Mouse (Mus musculus) right cerebral cortex, postnatal 36 days (tissue): Measurements from ENCODE around the gene Mospd3.

Source experiments
- DNase-seq, 2 experiments: peaks; one replicate each; pipeline ENCODE4 v3.0.0; 2022; ENCODE audit warnings: low spot score in 2 of 2, mixed read lengths in 1 of 2

The Mospd3 gene

DNA sequence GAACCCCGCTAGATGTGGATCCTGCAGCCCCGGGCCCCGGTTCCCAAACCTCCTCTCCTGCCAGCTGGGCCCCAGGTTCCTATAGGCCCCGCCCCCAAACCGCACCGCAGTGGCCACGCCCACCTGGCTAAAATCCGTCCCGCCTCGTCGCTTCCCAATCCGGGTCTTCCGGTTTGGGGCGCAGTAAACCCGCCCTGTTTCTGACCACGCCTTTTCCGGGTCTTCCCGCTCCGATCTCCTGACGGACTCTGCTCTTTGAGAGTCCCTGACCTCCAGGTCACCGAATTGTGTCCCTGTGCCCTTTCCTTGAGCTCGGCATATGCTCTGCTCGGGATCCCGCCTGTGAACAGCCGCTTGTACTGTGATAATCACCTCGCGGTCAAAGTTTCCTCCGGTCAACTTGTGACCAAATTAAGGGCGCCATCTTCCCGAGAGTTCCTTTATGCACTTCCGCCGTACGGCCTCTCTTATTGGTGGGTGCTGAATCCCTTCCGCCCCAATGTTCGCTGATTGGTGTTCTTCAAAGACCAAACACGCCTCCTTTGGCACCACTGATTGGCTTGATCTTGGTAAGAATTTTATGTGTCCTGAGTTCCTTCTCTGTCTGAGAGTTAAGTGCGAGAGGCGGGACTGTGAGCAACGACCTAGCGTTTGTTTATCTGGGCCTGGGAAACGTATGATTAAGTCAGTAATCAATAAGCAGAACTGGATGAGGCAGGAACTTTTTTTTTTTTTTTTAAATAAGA lies at the start of gene Mospd3:
Mospd3 (minus strand) TSS at position 440 of the 746 bp plus-strand sequence.
- DNase-seq: peak; percentile 91 to 94

DNA sequence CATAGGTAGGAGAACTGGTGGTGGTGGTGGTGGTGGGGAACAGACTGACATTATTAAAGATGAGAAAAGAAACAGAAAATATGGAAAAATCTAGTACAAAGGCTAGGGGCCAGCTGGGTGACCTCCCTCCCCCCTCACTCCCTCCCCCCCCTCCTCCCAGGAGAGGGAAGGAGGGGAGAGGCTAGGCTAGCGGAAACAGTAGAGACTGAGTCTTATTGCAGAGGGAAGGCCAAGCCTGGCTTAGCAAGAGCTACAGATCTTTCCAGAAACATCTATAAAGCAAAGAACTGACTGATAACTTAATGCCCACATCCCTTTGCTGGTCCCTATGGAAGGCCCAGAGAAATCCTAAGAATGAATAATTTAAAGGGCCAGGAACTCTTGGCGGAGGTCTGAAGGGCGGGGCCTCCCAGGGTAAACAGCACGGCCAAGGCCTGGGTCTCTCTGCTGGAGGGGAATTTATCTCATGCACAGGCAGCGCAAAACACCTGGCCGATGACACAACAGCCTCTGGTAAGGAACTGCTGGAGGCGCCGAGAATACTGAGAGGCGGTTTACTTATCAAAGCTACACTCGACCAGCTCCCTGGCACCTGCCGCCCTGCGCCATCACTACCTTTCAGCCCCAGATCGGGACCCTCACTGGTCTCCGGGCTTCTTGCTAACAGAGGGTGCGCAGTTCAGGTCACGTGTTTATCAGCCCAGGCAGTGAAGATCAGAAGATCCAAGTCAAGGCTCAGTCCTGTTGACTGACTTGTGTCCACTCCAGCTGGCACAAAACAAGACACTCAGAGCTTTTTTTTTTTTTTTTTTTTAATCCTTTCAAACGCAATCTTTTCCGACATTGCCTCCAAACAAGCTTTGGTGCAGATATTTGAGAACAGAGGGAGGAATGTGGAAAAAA lies 49.1 kb upstream of the Mospd3 start:
- DNase-seq: no peak

DNA sequence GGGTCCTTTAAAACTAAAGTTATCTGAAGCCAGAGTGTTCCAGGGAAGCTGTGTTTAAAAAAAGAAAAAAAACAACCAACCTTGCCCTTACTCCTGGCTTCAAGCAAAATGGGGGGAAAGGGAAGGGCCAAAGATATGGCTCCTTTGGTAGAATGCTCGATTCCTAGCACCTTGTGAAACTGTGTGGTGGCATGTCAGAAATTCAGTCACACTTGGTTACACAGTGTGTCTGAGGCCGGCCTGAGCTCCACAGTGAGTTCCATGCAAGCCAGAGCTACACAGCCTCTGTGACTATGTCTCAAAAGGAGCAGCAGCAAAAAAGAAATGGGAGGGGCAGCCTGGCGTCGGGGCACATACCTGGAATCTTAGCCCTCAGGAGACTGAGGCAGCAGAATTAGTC lies 48.4 kb upstream of the Mospd3 start:
- no peak for DNase-seq

DNA sequence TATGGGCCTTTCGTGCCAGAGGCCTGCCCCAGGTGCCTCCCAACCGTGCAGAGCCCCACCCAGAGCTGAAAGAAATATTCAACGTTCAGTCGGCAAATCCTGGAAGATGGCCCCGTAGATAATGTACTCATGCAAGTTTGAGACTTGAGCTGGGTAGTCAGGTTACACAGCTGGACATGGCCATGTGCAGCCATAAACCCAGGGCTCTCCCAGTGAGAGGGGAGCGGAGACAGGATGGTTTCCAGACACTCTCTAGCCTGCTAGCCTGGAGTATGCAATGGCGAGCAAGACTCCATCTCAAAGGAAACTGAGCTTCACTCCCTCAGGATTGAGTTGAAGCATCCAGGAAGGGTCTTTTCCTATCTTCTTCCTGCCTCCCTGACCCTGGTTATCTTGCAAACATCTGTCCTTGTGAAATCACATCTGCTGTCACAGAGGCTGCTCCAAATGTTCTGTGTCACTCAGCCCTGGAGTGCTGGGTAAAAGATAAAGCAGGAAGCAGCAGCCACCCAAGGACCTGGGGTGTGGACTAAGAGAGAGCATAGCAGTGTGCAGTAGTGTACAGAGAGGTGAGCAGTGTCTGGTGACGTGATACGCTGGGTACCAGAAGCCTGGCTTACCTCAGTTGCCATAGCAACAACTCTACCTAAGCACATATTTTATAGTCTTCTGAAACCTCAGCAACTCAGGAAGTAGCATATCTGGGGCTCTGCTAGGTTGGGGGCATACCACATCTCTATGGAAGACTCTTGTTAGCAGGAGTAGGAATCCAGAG lies 47.2 kb upstream of the Mospd3 start:
- no peak for DNase-seq

DNA sequence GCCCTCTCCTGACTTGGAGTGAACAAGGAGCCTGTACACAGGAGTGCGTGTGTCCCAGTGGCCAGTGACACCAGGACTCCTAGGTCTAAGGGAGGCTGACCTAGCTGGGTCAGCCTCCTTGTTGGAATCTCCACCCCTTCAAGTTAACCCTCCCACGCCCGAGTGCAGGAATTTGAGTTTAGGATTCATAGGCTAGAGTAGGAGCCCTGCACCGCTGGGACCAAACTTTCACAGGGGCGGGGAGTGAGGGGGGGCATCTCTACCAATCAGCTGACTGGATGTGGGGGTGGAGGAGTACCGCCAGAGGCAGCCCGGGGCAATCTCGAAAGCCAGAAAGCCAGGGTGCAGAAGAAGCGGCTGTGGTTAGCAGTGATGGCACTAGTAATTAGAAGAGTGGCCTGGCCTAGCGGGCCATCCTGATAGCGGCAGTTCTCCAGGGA lies 44.8 kb upstream of the Mospd3 start, which contains the start of gene Irs3:
Irs3 (minus strand) TSS at position 63 of the 440 bp plus-strand sequence.
- no peak for DNase-seq

DNA sequence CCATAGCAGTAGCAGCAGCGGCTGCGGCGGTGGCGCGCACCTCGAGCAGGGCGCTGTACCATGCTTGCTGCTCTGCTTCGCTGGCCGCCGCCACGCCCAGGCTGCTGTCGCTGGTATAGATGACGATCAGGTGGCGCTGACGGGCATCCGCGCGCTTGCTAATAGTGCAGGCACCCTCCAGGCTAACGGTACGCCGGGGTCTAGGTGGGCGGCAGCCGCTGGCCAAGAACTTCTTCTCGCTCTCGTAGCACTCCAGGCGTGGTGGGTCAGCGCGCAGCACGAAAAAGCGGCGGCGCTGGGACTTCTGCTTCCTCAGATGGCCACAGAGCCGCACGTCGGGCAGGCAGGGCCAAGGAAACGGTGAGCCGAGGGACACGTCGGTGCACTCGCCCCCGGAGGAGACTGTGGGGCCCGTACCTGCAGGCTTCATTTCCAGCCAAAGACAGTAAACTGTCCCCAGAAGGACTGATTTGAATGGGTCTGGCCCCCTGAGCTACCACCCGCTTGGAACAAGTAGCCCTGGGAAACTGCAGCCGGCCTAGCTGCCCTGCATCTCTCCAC lies 44.3 kb upstream of the Mospd3 start:
- no peak for DNase-seq

DNA sequence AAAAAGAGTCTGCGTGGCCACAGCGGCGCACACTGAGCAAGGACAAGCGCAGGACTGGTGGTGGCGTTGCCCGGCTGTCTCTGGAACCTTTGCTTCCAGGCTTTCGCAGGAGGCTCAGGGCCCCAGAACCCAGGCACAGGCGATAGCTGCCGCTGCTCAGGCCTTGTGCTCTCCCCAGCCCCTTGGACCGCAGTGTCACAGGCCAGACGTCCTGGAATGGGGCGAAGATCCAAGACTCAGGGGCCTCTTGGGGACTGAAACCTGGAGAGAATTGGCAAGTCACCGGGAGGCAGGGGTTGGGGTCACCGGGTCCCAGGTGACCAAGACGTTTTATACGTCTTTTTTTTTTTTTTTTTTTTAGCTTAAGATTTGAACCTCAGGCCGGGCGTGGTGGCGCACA lies 43.6 kb upstream of the Mospd3 start:
- DNase-seq: no peak

DNA sequence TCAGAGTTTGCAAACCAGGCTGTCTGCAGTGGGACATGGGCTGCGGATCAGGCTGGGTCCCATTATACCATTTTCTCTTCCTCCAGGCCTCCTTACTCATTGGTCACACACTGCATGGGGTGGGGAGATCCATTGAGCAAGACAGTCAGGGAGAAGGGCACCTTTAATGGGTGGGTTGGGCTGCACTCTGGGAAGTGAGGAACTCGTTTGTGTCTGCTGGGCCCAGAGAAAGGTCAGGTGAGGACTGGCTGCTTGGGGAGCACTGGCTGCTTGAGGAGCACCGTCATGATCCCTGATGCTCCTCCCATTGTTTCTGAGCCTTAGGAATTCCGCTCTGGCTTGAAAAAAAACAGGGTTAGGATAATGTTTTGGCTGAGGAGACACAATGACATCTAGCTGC lies 42.0 kb upstream of the Mospd3 start:
- no peak for DNase-seq

DNA sequence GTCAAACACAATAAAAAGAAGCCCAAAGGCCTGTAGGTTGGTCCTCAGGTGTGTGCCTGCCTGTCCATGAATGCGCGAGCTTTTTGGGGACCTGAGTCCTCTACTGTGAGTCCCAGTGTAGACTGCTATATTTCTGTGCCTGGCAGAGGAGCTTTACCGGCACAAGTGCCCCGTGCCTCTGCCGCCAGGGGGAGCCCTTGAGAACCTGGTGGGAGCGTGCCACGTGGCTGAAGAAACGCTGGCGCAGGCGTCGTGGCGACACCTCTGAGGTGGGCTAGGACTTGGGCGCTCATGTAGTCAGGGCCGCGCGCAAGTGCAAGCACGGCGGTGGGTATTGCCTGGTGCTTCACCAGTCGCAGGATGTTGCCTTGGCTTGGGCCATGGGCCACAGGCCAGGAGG lies 40.2 kb upstream of the Mospd3 start, which contains the start of gene Sap25:
Sap25 (plus strand) TSS at position 281 of the 400 bp plus-strand sequence.
- no peak for DNase-seq

DNA sequence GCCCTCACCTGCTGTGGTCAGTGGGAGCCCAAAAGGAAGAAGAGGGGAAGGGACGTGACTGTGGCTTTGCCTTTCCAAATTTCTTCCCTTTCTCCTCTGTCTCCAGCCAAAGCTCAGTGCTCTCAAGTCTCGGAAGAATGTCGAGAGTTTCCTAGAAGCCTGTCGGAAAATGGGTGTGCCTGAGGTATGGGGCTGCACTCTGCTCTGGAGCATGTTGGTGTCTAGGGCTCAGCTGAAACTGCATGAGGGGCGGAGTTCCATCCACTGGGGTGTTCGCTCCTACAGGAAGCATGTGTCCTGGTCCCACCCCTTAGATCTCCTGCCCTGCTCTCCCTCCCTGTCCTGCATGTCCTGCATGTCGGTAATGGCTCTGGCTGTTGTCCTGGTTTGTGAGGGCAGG lies 38.6 kb upstream of the Mospd3 start:
- no peak for DNase-seq

DNA sequence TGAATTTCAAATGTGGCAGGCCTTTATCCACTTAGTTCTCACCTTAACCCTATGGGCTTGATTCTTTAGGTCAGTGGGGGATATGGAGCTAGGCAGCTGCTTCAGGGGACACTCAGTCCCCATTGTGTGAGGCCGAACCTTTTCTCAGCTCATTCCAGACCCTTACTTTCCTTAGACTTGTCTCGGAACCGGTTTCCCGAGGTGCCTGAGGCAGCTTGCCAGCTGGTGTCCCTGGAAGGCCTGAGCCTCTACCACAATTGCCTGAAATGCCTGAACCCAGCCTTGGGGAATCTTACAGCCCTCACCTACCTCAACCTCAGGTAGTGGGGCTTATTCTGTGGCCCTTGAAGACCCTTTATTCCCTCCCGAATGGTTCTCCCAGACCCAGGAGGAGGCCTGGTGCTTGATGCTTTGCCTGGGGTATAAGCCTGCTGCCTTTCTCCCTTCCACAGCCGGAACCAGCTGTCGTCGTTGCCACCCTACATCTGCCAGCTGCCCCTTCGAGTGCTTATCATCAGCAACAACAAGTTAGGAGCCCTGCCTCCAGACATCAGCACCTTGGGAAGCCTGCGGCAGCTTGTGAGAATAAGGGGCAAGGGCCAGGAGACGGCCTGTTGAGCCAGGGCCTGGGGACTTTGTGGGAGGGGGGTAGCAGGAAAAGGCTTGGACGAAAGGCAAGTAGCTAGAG lies 32.7 kb upstream of the Mospd3 start:
- DNase-seq: no peak

DNA sequence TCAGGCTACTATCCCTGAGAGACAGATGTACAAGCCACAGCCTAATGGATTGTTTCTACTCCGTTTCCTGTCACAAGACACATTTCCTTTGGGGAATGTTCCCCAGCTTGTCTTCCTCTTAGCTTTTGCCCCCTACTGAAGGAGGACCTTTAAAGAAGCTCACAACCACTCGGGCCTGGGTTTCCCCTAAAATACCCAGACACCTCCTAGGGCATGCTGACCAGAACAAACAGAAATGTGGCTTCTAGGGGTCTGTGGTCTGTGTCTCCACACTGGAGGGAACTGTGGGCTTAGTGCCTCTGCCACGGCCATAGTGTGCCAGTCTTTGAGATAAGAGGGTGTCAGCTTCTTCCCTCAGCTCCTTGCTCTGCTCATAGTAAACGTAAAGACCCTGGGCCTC lies 30.7 kb upstream of the Mospd3 start:
- no peak for DNase-seq

DNA sequence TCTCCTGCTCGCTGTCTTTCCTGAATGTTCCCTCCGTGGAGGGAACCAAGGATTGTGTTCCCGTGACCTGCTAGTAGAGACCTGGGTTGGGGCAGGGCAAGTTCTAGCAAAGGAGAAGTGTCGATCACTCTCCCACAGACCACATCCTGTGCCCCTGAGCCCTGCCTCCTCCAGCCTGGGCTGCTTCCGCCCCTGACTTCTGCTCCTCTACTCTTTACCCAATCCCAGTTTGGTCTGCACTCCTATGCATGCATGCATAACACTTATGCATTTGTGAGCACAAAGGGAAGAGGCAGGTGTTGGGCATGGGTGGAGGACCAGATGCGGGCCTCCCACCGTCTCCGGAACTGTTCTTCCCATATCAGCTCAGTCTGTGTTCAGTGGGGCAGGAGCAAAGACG lies 30.3 kb upstream of the Mospd3 start:
- peak in 1 of 2 experiments; percentile 36 for DNase-seq

DNA sequence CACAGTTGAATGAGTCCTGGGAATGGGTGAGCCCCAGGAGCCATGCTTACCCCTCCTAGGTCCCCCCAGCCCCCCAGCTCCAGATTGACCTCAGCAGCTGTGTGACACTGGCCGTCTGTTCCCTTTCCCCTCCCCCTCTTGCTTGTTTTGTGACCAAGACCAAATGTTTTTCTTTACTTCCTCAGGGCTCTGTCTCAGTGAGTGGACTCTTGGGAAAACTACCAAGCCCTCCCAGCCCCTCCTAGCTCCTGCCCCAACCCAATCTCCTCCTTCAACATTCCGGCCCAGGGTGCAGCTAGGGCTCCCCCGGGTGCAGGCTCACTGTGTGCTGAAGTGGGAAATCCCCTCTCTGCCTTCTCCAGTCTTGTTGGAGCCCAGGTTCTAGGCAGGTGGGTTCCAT lies 29.7 kb upstream of the Mospd3 start:
- DNase-seq: no peak

DNA sequence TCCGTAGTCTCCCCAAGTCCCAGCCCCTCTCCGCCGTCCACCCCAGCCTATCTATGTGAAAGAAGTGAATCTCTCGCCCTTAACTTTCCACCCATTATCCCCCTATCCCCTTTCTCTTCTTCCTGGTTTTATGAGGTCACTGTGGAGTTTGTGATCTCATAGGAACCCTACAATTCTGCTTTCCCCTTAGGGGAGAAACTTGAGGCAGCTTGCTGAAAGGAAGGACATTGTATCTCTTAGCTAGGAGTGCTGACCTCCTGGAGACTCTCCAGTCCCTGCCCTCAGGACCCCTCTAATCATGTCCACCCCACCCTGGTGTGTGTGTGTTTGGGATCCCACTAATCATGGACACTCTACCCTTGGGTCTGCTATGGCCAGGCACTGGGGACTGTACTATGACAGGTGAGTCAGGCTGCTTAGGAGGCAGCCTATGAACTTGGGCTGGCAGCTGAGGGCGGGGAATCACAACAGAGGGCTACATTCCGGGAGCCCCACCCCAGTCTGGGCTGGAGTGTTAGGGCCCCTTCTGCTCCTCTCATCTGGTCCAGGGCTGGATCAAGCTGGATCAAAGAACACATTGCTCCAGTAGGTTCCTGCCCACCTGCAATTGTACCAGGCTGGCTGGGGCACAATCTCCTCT lies 29.2 kb upstream of the Mospd3 start:
- DNase-seq: no peak

DNA sequence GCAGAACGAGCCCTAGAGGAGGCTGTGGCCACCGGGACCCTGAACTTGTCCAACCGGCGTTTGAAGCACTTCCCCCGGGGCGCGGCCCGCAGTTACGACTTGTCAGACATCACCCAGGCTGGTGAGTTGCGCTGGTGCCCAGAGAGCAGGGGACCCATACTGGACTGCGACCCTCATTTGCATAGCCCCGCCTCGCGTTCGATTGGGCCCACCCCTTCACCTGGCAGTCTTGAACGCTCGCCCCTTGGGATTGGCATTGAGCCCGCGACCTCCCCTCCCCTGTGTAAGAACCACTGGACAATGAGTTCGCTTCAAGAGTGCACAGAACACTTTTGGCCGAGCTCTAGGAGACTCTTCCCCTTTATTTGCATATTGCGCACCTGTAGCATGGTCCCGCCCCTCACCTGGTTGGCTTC lies 28.5 kb upstream of the Mospd3 start:
- no peak for DNase-seq

DNA sequence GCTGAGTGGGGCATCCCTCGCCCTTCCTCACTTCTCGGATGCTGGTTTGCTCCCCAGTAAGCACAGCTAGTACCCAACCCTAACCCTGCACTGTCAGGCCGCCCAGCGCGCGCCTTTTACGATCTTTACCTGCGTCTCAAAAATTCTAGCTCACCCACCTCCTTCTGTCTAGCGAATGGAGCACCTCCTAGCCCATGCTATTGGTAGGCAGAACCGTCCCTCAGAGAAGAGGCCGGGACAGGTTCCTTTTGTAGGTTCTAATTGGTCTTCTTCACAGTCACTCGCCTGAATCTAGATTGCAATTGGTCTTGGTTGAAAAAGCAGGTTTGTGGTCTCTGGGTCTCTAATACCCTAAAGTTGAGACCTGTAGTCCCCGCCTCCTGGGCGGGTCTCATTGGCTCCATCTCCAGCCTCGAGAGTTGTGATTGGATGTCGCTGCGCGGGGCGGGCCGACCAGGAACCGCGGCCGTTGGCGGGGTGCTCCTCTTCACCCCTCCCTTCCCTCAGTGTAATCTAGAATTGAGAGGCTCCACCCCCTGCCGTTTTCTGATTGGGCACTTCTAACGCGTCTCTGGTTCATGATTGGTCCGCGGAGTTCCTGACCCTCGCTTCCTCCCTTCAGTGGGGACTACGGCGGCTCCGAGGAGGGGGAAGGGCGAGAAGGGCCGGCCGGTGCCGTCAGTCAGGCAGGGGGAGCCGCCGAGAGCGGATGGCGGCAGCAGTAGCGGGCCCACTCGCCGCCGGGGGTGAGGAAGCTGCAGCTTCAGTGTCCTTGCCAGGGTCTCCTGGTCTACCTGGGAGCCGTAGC lies 27.8 kb upstream of the Mospd3 start, which contains the start of the genes Fbxo24, Lrch4 and Gm20605:
Fbxo24 (minus strand) TSS at position 505 of the 808 bp plus-strand sequence.
Lrch4 (plus strand) TSS at position 624 of the 808 bp plus-strand sequence.
Gm20605 (plus strand) TSS at position 678 of the 808 bp plus-strand sequence.
- peak; percentile 100 for DNase-seq

DNA sequence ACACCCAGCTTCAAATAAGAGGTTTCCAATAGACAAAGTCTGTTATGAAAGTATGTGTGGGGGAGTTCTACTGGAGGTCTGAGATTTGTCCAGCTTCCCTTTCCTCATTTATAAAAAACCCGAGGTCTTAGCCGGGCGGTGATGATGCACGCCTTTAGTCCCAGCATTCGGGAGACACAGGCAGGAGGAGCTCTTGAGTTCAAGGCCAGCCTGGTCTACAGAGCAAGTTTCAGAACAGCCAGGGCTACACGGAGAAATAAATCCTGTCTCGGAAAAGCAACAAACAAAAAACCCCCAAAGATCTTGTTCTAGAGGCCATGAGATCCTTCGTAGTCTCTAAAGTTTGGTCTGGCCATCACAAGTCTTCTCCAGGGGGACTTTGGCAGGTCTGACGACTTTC lies 27.1 kb upstream of the Mospd3 start:
- no peak for DNase-seq

DNA sequence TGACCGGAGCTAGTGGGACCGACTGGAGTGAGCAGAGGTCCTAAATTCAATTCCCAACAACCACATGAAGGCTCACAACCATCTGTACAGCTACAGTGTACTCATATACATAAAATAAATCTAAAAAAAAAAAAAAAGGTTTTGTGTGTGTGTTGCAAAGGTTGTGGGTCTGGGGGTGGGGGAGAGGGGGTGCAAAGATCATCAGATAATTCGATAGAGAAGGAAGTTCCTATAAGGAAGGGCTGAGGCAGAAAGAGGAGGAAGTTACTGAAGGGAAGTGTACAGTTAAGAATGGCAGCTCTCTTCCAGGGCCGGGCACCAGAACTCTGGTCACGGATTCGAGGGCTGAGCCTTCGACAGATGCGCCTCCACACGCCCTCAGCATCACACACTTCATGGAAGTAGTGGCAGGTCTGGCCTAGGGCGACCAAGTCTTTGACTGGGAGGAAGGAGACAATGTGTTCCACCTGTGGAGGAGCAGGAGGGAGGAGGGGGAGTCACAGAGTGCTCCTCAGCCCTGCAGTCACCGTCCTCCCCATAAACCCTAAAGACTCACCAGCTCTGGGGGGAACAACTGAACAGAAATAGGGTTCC lies 23.2 kb upstream of the Mospd3 start:
- no peak for DNase-seq
